Mouse (Mus musculus) kidney, adult 2 months (tissue): ENCODE data around the gene Hoxa11. TPM values are rescaled to one million over a fixed set of nuclear protein-coding genes. Genes with fewer than 3 reads are reported as not detected.

Source experiments
- DNase-seq: peaks from one replicate; pipeline ENCODE4 v3.0.0; 2021
- H3K27ac ChIP-seq: fragments of 200-500 bp; 2 replicates; pipeline ENCODE4 v1.5.1; 2012; ENCODE audit warnings: low read depth, low read length, control low read depth, inconsistent platforms; ENCODE audit not compliant: insufficient read depth
- H3K27me3 ChIP-seq: fragments of 200-500 bp; replicated peaks from 2 replicates; pipeline ENCODE4 v1.6.1; 2012; ENCODE audit warnings: mild to moderate bottlenecking, moderate library complexity, low read length, inconsistent platforms; ENCODE audit not compliant: control insufficient read depth, insufficient read depth
- H3K36me3 ChIP-seq: fragments of 200-500 bp; 2 replicates; pipeline ENCODE4 v1.6.1; 2012; ENCODE audit warnings: mild to moderate bottlenecking, moderate library complexity, low read length, inconsistent platforms; ENCODE audit not compliant: control insufficient read depth, insufficient read depth
- H3K4me1 ChIP-seq: fragments of 200-500 bp; 2 replicates; pipeline ENCODE4 v1.6.1; 2011; ENCODE audit warnings: low read length; ENCODE audit not compliant: control insufficient read depth, insufficient read depth
- H3K4me3 ChIP-seq: fragments of 200-500 bp; 2 replicates; pipeline ENCODE4 v1.5.1; 2011; ENCODE audit warnings: mild to moderate bottlenecking, low read depth, low read length, control low read depth; ENCODE audit not compliant: insufficient read depth
- CTCF ChIP-seq: fragments of 200-500 bp; conservative IDR thresholded peaks from 2 replicates; pipeline ENCODE4 v1.5.1; 2011; ENCODE audit warnings: low read depth, mild to moderate bottlenecking, control low read depth, low read length, moderate library complexity, mixed read lengths; ENCODE audit not compliant: insufficient read depth, insufficient read length
- POLR2A ChIP-seq: fragments of 200-500 bp; IDR thresholded peaks from one replicate; pipeline ENCODE4 v1.6.1; 2011; ENCODE audit warnings: low read depth, low read length, control low read depth
- WGBS: fragments of 180-500 bp; shearing (Covaris S2); methylation state at CpG from one replicate; pipeline ENCODE4 v1.1.7; 2018; 5-methylcytosine and 5-hydroxymethylcytosine counted together
- polyA plus RNA-seq: library from polyadenylated mRNA; depleted of rRNA; stranded (reverse); fragments of >200 nt; gene quantifications from 2 replicates; pipeline ENCODE4 v1.2.3, GENCODE M21; 2012

Gene Hoxa11
- polyA plus RNA-seq, 1 experiment, result 3.7 TPM

DNA sequence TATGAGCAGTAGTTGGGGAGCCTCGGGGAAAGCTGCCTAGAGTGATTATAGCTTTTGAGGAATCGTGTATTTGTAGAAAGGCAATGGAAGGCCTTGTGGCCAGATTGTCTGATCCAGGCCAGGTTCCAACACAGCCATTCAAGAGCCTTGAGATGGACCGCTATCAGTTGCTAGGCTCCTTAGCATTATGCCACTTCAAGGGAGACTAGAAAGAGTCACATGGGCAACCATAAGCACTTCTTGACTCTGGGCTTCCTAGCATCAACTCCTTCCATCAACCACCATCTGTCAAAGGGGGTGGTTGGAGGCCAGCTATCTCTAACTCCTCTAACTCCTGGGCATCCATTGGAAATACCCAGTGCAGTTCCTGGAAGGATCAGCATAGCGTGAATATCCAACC is 4.2 kb upstream of the Hoxa11 start:
- H3K27me3 ChIP-seq, result peaks cover 8% of the 10 kb centered on the region; the same call in 1 of the 2 replicates
- no peaks in the 10 kb centered on the region for H3K36me3 ChIP-seq
- no peaks in the 10 kb centered on the region for H3K4me1 ChIP-seq
- H3K4me3 ChIP-seq, result no peak overlapping the region
- H3K27ac ChIP-seq, result no peak overlapping the region
- DNase-seq, result no peak
- 77% methylated on average over 4 of the region's 4 CpGs for WGBS
- TF ChIP-seq CTCF, result no peak
- no peak for TF ChIP-seq POLR2A

DNA sequence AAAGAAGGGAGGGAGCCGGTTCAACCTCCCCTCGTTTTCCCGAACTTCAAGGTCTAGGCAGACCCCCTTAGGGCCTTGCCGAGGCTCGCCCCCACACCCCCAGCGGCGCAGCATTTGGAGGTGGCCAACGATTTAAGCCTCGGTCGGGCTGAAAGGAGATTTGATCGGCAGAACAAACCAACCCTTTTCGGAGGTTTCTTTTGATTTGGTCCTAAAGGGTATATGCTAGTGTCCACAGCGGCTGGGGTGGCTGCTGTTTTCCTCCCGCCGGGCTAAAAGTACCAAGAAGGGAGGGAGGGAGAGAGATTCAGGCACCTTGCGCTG is 3.8 kb upstream of the Hoxa11 start:
- no peak overlapping the region for H3K27ac ChIP-seq
- peaks cover 8% of the 10 kb centered on the region; the same call in 1 of the 2 replicates for H3K27me3 ChIP-seq
- DNase-seq, result no peak
- no peaks in the 10 kb centered on the region for H3K36me3 ChIP-seq
- TF ChIP-seq CTCF (no peak), POLR2A (no peak)
- no peaks in the 10 kb centered on the region for H3K4me1 ChIP-seq
- H3K4me3 ChIP-seq, result no peak overlapping the region
- 53% methylated on average over 16 of the region's 16 CpGs for WGBS

DNA sequence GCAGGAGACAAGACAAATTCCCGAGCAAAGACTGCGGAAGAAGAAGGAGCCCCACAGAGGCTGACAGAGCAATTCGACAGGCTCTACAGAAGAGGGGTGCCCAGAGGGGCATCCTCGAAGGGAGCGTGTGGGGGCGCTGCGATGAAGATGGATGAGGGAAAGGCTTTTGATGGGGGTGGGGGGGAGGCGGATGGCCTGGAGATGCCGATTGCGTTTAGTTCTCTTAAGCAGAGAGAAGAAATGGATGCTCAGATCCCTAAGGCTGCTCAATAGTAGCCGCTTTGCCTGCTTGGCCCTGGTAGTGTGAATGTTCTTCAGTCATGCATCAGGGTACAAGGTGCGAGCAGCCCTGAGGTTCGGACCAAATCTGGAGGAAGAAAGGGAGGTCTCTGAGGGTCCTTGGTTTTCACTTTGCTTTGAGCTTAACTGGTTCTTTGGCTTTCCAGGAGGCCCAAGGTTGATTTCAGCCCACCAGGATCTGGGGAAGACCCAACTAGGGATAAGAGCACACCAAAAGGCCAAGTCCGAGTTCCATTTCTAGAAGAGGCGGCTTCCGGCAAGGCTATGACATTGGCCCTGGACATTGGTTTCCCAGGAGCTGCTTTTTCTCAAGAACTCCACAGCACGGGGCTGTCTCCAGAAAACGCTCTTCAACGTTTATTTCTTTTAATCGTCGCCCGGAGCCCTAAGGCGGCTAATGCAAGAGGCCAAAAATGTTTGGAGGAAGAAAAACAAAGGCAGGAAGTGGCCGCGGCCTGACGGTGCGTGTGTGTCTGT is 3.2 kb upstream of the Hoxa11 start:
- no peak overlapping the region; the same call in 1 of the 2 replicates for H3K4me3 ChIP-seq
- no peak overlapping the region for H3K27ac ChIP-seq
- WGBS, result 55% methylated on average over 27 of the region's 27 CpGs

DNA sequence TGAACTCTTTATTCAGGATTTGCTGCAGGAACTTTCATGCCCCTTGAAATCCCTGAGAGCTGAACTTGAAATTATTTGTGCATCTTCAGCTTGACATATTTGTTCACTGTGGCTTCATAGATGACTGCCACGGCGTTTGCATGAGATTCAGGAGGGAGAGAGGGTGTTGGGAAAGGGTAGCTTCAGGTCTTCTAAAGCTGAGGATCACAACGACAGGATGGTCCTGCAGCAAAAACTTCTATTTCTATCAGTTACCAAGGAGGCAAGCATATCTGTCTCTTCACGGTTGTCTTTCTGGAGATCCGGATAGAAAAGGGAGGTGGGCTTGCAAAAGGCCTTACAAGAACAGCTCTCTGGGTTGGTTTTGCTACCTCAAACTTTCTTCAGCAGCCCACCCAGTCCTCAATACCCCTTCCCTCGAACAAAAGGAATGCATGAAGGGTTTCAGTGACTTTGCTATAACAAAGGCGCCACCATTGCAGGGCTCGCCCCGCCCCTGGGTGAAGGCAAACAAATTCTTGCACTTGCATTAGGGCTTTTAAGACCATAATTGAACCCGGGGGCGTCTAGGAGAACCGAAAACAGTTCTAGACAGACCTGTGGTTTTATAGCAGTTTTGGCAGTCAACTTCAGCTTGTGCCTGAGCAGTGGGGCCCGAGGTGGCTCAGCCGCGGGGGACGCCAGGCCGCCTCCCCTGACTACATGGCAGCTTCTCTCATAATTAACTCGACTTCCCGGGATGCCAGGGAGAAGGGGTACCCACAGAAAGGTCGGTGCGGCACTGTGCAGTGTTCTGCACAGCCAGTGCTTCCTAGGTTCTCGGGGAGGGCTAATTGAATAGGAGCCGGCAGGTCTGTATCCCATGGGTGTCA is 2.4 kb upstream of the Hoxa11 start:
- Histone ChIP-seq H3K36me3 (no peaks in the 10 kb centered on the region), H3K27me3 (peaks cover 3% of the 10 kb centered on the region; the same call in 1 of the 2 replicates), H3K4me3 (peak overlapping the region; percentile 1; the same call in 1 of the 2 replicates), H3K27ac (peak overlapping the region; percentile 25), H3K4me1 (no peaks in the 10 kb centered on the region)
- no peak for DNase-seq
- no peak for TF ChIP-seq POLR2A
- TF ChIP-seq CTCF, result no peak
- 54% methylated on average over 23 of the region's 23 CpGs for WGBS

More for the DNA sequence above, 3.2 kb upstream of the Hoxa11 start:
- Histone ChIP-seq H3K4me1 (no peaks in the 10 kb centered on the region), H3K36me3 (no peaks in the 10 kb centered on the region), H3K27me3 (peaks cover 8% of the 10 kb centered on the region; the same call in 1 of the 2 replicates)
- TF ChIP-seq POLR2A (no peak), CTCF (no peak)
- no peak for DNase-seq

DNA sequence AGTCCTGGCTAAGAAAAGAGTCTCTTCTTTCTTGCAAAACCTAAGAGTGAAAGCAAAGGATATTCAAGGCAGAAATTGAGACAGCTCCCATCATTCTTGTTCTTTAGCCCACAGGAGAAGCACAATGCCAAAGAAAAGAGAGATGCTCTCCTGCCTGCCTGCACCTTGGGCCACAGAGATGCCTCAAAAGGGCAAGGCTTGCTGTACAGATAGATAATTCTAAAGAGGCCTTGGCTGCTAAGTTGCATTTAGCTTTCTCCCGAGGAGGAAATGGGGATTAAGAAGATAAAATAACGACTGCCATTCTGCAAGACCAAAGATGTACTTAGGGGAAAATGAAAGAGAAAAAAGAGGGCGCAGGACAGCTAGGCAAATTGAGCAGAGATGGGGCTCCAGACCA is 1.3 kb upstream of the Hoxa11 start:
- no peak for DNase-seq
- H3K4me3 ChIP-seq, result peak overlapping the region; percentile 47
- H3K4me1 ChIP-seq, result no peaks in the 10 kb centered on the region
- TF ChIP-seq POLR2A, result no peak
- no peak for TF ChIP-seq CTCF
- WGBS, result 66% methylated on average over 3 of the region's 3 CpGs
- H3K27me3 ChIP-seq, result peaks cover 3% of the 10 kb centered on the region; the same call in 1 of the 2 replicates
- no peaks in the 10 kb centered on the region for H3K36me3 ChIP-seq
- no peak overlapping the region for H3K27ac ChIP-seq

DNA sequence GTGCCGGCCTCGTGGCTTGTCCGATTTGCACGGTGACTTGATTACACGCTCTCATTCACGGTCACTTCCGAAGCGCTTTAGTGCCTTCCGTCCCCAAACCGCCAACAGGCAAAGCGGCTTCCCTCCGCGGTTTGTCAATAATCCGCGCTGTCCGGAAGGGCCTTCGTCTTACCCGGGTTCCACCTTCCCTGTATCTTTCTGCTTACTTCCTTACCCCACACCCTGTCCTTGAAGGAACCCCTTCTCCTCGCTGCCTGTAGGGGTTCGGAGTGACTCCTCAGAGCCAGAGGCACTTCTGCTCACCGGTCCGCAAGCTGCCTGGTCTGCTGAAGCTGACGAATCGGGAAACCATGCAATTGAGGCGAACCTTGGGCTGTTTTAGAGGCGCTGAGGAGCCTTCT is 793 bp upstream of the Hoxa11 start:
- Histone ChIP-seq H3K27ac (peak overlapping the region; percentile 40), H3K36me3 (no peaks in the 10 kb centered on the region), H3K4me1 (peaks cover under 1% of the 10 kb centered on the region; the same call in 1 of the 2 replicates), H3K27me3 (peaks cover 3% of the 10 kb centered on the region; the same call in 1 of the 2 replicates), H3K4me3 (peak overlapping the region; percentile 47)
- DNase-seq, result no peak
- TF ChIP-seq POLR2A (no peak), CTCF (no peak)
- WGBS, result 16% methylated on average over 26 of the region's 26 CpGs

DNA sequence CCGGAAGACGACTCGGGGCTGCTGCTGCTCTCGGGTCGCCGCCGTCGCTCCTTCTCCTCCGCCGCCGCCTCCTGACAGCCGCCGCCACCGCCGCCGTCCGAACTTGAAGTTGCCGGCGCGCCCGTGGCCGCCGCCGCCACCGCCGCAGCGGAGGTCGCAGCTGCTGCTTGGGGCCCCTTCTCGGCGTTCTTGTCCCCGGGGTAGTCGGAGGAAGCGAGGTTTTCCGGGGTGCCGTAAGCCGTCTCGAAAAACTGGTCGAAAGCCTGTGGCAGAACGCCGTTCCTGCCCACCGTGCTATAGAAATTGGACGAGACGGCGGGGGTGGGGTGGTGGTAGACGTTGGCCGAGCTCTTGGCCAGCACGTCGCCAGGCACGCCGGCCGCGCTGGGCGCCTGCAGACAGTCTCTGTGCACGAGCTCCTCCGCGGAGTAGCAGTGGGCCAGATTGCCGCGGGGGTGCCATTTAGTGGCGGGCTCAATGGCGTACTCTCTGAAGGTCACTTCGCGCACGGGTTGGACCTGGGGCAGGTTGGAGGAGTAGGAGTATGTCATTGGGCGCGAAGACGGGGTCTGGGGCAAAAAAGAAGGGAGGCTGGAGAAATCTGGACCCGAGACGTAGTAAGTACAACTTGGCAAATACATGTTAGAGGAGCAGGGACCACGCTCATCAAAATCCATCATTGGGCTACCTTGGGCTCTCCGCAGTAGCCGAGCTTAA is 412 bp downstream of the Hoxa11 start:
- H3K4me1 ChIP-seq, result peaks cover 6% of the 10 kb centered on the region; the same call in 1 of the 2 replicates
- peak overlapping the region; percentile 62 for H3K4me3 ChIP-seq
- peak overlapping the region; percentile 73 for H3K27ac ChIP-seq
- WGBS, result 2% methylated on average over 71 of the region's 71 CpGs
- DNase-seq, result no peak
- peaks cover 3% of the 10 kb centered on the region; the same call in 1 of the 2 replicates for H3K27me3 ChIP-seq
- H3K36me3 ChIP-seq, result no peaks in the 10 kb centered on the region
- no peak for TF ChIP-seq POLR2A
- TF ChIP-seq CTCF, result no peak
